ENCODE assay signal across 26 mouse cellular contexts in genomic region chr12:111095086-111095485, GRCm38 (mm10).
"Had no signal": no experiment of that assay in that cellular context is flagged by ENCODE, and none has a peak within 500 bp of the region (broad histone marks: within the 10 kb centered on the region; RNA-seq: fewer than 3 reads in every experiment).

No protein-coding gene starts in this region.

- H3K4me1 ChIP-seq: hindbrain, embryonic 12.5 days; intestine, embryonic 15.5 days; limb, embryonic 10.5 days; limb, embryonic 12.5 days had no signal

- H3K4me3 ChIP-seq: gastrocnemius, adult 2 months; heart, adult 2 months; heart, embryonic 13.5 days; heart, embryonic 15.5 days; hindbrain, embryonic 10.5 days; hindbrain, embryonic 12.5 days; intestine, embryonic 15.5 days; kidney, embryonic 15.5 days; layer of hippocampus, adult 2 months; left cerebral cortex, adult 2 months; limb, embryonic 10.5 days; limb, embryonic 12.5 days; liver, embryonic 13.5 days; liver, embryonic 15.5 days had no signal

- H3K4me2 ChIP-seq: heart, embryonic 11.5 days; heart, embryonic 13.5 days; heart, embryonic 15.5 days; hindbrain, embryonic 12.5 days; hindbrain, embryonic 14.5 days; intestine, embryonic 15.5 days; kidney, embryonic 15.5 days; limb, embryonic 12.5 days; liver, embryonic 13.5 days; liver, embryonic 15.5 days had no signal

- H3K36me3 ChIP-seq: intestine, embryonic 15.5 days had no signal

- DNase-seq: gastrocnemius, adult 2 months; gastrocnemius, postnatal 10 days; gastrocnemius, postnatal 25 days; heart, adult 2 months; heart, postnatal 10 days; heart, postnatal 4 days; kidney, postnatal 4 days; liver; liver, embryonic 13.5 days; liver, postnatal 0 days had no signal

- H3K9ac ChIP-seq: heart, embryonic 13.5 days; heart, embryonic 15.5 days; hindbrain, embryonic 12.5 days; hindbrain, embryonic 14.5 days; intestine, embryonic 15.5 days; kidney, embryonic 15.5 days; limb, embryonic 12.5 days; liver, embryonic 13.5 days; liver, embryonic 15.5 days; liver, postnatal 0 days had no signal

- H3K9me3 ChIP-seq: heart, embryonic 13.5 days; heart, embryonic 15.5 days; hindbrain, embryonic 10.5 days; hindbrain, embryonic 12.5 days; intestine, embryonic 15.5 days; kidney, embryonic 15.5 days; limb, embryonic 10.5 days; limb, embryonic 12.5 days; liver, embryonic 13.5 days; liver, embryonic 15.5 days had no signal

- H3K27ac ChIP-seq: hindbrain, embryonic 10.5 days; hindbrain, embryonic 12.5 days; hindbrain, embryonic 14.5 days; intestine, embryonic 15.5 days; kidney, embryonic 15.5 days; layer of hippocampus, adult 2 months; left cerebral cortex, adult 2 months; limb, embryonic 10.5 days; limb, embryonic 12.5 days had no signal

- ATAC-seq: hindbrain, embryonic 16.5 days; inflammation-experienced regulatory T-cells, adult 6 months; intestine, embryonic 15.5 days; intestine, postnatal 0 days had no signal

- H3K27me3 ChIP-seq: heart, embryonic 13.5 days; heart, embryonic 15.5 days; hindbrain, embryonic 12.5 days; intestine, embryonic 15.5 days; kidney, embryonic 15.5 days; limb, embryonic 12.5 days; liver, embryonic 13.5 days; liver, embryonic 15.5 days had no signal
